Mouse (Mus musculus) embryo, embryonic 11 days (tissue): Measurements from ENCODE around the gene Trarg1.

Experiments used
- DNase-seq: peaks from one replicate; pipeline ENCODE4 v3.0.0-alpha.2; 2015

Gene Trarg1

DNA sequence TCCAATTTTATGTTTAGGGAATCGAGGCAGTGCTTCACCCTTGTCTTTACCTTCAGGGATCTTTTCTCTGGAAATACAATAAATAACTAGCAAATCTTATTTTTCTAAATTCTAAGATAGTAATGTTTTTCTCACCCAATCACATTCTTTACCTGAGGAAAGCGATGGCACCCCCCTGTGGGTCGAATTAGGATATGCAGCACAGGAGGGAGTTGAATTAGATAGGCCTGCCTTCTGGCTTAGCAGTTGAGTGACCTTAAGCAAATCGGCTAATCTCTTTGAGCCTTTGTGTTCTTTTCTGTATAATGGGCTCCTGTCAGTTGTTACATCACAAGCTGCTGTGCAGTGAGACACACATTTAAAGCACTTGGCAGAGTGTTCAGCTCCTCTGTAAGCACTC, 4.9 kb upstream of the Trarg1 start:
- DNase-seq, result no peak

DNA sequence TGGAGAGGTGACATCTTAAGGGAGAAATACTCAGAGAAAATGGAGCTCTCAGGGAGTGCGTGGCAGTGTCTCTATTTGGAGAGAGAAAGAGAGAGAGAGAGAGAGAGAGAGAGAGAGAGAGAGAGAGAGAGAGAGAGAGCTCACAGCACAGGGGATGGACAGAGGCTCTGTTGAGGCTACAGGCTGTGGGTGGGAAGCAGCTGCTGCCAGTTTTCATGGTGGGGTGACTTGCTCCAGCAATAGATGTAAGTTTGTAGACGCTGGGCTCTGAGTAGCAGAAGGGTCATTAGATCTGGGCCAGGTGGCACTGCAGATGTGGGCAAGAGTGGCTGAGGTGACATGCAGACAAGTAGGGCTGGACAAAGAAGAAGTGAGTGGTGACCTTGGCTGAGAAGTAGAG, 6.0 kb downstream of the Trarg1 start:
- DNase-seq, result no peak

DNA sequence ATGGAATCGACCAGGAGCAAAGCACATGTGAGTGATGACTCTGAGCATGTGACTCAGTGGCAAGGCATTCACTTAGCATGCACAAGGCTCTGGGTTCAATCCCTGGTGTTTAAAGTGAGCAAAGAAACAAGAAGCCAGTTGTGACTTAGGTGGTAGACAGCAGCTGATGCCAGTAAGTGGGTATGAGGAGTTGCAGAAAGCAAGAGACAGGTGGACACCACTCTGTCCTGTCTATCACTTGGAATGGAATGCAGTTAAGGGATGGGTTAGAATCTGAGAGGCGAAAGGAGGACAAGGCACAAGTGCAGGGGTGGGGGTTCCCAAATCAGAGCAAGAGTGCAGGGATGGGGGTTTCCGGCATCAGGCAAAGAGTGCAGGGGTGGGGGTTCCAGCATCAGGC, 12.5 kb downstream of the Trarg1 start:
- no peak for DNase-seq

DNA sequence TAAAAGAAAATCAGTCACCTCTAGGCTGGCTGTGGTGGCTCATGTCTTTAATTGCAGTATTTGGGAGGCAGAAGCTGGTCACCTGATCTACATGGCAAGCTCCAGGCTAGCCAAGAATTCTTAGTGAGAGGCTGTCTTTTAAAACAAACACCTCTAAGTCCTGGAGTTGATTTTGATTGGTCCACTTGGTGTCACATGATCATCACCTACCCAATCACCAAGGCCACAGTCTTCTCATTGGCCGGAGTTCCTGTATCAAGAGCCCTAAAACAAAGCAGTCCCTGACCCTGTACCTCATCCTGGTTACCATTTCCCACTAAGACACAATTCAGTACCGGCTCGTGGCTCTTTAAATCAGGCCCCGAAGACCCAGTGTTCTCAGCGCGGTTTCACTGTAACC, 16.2 kb downstream of the Trarg1 start:
- DNase-seq, result no peak

DNA sequence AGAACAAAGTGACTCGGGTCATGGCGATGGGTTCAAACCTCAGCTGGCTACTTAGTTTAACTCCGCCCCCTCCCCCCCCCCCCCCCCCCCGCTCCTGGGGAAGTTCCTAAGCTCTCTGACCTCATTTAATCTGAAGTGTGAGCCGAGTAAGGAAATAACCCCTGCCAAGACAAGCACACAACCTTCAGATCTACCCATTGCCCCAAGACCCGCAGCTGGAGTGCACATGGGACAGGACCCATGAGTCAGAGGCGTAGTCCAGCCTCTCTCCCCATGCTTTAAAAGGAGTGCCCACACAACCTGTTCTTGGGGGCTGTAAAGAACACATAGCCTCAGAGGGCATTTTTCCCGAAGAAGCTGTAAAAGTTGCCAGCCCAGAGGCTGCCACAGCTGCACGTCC, 20.0 kb downstream of the Trarg1 start:
- no peak for DNase-seq

DNA sequence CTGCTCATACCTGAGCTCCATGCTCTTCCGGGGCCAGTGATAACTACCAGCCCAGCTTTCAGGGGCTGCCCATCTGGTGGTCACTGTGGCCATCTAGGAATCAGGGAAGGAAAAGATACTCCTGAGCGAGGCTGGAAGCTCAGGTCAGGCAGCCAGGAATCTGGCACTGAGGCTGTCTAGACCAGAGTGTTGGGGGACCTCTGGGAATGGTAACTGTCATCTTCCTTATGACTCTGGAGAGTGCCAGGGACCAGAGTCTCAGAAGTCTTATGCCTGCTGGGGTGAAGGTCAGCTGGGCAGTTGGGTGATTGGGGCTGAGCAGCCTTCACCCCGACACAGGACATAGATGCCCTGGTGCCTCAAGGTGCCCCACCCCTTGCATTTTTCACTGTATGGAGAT, 28.0 kb downstream of the Trarg1 start:
- no peak for DNase-seq

DNA sequence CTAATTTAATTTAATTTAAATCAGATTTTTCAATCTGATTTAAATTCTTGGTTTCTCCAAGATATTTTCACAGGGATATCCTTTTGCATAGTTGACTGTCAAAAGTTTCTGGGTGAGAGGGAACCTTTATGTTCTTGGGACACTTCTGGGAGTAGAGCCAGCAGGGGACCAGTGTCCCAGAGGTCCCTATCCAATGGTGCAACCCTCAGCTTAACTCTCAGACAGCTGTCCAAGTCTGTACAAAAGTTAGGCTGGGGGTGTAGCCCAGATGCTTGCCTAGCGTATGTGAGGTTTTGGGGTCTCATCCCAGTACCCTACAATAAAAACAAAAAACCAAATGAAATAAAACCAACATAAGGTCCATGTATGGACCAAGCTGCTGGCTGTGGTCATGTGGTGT, 28.5 kb downstream of the Trarg1 start:
- DNase-seq, result no peak

DNA sequence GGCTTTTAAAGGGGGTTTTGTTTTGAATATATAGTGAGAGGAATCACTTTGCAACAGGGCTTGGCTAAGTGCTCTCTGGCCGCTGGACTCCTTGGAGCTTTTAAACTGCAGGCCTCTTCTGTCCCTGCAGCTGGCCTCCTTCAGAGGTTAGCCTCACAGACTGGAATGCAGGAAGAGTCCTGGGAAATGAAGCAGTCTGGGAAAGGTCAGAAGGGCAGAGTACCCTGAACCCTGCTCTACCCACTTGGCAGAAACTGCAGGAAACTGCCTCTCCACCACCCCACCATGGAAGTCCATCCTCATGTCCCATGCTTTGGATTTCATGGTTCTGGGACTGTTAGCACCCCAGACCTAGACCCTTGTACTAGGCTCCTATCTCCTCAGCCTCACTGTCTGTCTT, 29.3 kb downstream of the Trarg1 start:
- peak; percentile 19 for DNase-seq

DNA sequence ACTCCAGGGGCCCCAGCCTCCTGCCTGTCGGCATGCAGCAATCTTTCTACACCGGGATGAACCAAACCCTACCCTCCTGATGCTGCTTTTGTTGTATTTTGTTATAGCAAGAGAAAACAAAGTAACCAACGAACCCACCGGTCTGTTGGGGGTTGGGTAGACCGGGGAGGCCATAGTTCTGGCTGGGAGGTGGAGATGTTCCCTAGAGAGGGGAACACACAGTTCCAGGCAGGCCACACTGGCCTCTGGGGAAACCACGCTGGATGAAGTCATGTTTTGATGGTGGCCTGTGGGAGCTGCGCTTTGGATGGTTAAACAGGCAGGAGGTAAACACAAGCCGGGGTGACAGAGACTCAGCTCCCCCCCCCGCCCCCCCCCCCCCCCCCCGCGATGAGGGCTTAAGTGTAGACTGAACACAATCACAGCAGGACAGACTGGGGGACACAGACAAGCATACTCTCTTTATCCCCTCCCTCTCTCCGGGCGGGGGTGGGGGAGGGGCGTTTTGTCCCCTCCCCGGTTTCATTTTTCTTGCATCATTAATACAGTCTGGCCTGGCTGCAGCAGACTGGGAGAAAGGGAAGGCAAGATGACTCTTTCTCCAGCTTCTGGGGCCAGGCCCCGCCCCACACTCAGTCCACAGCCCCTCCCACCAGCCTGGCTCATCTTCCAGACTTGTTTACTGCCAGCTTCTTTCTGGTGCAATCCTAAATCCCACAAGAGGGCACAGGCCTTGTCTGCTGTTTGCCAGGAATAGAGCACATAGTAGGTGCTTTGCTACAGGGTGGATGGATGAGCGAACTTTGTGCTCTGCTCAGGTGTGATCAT, 30.2 kb downstream of the Trarg1 start:
- DNase-seq, result peak; percentile 59

DNA sequence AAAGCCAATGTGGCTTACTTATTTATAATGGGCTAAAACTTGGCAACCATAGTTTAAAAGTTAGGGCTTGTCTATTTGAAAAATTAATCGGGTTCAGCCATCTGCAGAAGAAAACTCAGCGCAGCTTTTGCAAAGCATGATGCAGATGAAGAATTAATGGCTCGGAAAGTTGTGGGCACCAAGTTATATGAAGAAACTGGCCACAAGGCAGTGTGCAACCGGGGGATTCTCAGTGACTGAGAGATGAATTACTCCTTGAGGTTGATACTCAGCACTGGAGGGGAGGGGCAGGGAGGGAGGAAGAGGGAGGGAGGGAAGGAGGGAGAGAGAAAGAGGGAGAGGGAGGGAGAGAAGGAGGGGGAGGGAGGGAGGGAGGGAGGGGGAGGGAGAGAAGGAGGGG, 37.4 kb downstream of the Trarg1 start:
- no peak for DNase-seq

DNA sequence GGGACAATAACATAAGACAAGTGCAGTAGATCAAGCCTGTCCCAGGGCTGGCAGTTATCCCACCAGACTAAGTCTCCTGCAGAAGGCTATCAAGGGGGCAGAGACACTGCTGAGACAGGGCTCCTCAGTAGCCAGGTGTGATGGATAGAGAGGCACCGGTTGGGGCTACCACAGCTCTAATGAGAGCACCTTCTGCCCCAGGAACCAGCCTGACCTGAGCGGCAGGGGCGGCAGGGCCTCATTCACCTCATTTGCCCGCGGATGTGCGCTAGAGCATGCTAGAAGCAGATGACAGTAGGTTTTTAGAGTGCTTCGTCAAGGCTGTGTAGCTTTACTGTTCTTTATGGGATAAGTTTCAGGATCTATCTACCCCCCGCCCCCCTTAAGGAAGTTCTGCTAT, 44.3 kb downstream of the Trarg1 start:
- DNase-seq, result no peak

DNA sequence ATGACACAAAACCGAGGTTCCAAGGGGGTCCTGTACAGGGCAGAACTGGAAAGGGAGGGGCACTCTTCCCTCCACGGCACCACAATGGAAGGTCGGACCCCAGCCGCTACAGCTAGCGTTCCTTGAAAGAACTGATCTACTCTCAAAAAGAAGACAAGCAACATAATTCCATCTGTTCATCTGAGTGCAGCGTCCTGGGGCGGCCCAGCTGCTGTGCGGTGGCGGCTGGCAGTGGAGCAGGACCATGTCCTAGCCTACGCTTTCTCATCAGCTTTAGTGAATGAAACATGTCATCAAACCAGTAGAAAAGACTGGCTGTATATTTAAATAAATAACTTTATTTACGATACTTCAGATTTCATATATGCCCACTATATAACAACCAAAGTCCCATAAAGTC, 48.5 kb downstream of the Trarg1 start:
- DNase-seq, result no peak

DNA sequence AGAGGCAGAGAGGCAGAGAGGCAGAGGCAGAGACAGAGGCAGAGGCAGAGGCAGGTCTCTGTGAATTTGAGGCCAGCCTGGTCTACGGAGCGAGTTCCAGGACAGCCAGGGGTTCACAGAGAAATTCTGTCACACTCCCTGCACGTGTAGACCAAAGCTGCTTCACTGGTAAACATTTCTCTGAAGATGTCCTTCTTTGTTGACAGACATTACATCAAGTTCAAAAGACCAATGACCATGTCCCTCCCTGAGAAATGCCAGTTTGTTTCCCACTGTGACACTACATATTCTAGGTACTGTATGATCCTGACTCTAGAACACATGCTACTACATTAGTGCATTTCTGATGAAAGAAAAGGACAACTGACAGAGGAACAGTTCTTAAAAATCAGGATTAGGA, 51.0 kb downstream of the Trarg1 start:
- DNase-seq, result no peak

DNA sequence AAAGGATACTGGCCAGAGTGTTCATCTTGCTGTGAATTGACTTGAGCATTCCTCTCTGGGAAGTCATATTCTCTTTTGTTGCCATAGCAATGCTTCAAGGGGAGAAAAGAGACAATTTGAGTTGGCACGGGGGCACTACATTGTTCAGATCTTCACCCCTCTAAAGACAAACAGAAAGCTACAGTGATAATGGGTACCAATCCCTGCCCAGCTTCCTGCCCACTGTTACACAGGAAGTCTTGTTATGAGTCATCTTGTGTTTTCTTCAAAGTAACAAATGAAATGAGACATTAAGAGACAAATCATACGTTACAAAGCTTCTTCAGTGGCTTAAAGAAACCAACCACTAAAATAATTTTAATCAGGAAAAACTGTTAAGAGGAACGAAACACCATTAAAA, 55.0 kb downstream of the Trarg1 start:
- no peak for DNase-seq

DNA sequence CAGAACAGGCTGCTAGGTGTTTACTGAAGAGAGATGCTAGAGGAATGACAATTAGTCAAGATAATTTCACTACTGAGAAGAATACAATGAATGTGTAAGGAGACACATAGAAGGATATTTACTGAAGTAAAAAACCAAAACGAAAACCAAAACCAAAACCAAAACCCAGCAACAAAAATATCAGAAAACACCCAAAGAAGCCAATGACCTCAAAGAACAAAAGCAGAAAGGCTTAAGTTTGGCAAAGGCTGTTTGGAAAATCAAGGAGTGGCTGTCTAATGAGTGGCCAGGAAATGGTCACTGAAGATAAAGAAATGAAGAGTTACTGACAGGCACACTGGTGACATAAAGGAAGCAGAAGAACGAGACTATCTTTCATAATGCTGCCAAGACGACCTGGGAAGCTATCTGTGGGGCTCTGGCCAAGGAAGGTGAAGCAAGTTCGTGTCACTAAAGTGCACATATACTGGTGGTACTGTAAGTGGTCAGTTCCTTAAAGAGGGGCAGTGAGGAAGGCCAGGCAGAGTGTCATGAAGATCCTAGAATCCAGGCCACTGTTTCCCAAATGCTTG, 56.2 kb downstream of the Trarg1 start:
- no peak for DNase-seq

DNA sequence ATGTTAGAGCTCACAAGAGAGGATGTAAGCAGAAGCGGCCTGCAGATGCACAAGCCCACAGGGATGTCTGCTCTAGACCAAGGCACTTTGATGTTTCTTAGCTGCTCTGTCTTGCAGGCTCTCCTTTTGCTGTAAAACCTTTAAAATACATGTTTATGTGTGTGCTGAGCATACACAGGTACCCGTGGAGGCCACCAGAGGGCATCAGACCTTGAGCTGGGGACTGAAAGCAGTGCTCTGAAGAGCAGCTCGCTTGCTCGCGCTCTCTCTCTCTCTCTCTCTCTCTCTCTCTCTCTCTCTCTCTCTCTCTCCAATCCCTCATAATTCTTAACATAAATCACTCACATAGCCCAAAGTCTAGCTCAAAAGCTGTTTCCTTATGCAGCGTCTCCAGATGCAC, 59.5 kb downstream of the Trarg1 start:
- peak; percentile 47 for DNase-seq

DNA sequence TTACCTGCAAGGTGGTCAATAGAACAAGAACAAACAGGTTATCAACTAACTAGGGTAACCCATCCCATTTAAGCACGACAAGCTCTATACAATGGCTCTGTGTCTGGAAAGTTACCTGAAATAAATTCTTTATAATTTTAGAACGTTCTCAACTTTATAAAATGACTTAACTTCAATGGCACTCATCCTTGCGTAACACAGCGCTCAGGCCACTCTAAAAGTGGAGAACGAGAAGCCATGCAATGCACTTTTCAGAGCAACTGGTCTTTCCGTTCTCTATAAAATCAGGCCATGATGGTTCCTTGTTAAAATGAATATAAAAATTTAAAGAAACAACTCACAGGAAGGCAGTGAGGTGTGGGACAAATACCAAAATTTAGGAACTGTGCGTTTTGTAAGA, 62.9 kb downstream of the Trarg1 start:
- no peak for DNase-seq

DNA sequence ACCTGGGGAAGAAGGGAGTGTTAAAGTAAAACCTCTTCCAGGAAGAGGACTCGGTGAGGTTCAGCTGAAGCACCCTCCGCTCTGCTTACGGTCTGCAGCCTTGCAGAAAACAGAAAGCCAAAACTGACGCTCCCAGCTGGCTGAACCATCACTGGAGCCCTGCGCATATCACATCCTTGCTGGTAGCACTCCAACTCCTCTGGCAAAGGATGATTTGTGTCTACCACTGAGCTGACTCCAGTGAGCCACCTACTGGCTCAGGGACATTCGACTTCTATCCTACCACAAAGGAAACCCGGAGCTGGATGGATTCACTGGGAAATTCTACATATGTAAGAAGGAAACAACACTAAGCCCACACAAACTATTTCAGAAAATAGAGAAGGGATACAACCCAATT, 64.9 kb downstream of the Trarg1 start:
- DNase-seq, result peak; percentile 9

DNA sequence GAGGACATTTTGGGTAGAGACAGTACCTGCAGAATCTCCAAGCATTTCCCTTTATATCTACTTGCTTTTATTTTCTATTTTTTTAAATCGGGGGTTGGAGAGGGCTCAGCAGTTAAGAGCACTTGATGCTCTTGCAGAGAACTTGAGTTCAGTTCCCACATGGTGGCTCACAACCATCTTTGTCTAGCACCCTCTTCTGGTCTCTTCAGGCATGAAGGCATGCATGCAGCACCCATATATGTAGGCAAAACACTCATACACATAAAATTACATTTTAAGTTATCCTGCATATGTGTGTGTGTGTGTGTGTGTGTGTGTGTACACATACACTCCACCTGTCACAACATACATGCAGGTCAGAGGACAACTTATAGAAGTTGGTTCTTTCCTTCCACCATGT, 66.3 kb downstream of the Trarg1 start:
- DNase-seq, result no peak
